Mouse (Mus musculus) heart, adult 11 months (tissue): ENCODE measurements around the gene Psmd12.

Experiments used
- DNase-seq: peaks from one replicate; pipeline ENCODE4 v3.0.0; 2022

Psmd12 gene

GRCm38 (mm10) chr11:107479053-107479861, at the start of gene Psmd12:
TSS of gene Psmd12 (plus strand) at chr11:107479484.
- DNase-seq, result peak; percentile 100

- no peak for DNase-seq
These were observed 47.9 kb upstream of the Psmd12 start for GRCm38 (mm10) chr11:107431197-107431965.

DNA sequence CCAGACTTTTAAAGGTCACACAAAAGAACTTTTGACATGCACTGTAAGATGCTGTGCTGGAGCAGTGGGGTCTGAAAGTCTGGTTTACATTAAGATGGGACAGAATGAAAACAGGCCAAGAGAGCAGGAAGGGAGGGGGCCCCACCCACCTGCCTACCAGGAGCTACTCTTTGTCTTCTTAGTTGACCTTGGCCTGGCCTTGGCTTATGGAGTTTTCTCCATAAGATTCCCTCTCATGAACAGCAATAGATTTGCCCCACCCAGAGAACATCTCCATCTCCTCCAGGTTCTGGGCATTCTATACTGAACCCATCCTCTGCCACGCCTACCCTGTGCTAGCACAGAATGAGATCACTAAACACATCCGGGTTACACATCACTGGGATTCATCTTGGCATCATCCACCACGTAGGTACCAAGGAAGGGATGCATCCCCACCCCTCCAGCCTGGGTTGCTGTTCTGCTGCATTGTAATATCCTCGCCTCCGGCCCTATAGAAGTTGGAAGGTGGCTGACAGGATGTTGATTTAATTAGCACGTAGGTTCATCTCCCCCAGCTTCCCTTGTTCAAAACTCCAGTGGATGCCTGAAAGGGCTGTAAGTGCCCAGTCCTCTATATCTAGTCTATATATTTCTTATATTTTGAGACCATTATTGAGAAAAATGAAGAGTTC, 43.4 kb upstream of the Psmd12 start:
- no peak for DNase-seq

GRCm38 (mm10) chr11:107437723-107438122, 41.6 kb upstream of the Psmd12 start:
- DNase-seq, result peak; percentile 91

DNA sequence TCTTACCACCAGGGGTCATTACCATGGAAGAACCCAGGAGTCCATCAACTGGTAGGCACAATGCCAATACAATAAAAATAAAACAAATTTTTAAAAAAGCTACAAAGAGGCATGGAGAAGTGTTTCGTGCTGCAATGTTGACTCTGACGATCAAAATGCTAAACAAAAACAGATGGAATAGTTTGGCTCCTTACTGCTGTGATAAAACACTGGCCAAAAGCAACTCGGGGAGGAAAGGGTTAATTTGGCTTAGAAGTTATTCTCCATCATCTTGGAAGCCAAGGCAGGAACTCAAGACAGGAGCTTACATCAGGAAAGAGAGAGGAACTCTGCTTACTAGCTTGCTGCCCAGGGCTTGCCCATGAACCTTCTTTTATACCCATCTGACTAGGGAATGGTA, 41.1 kb upstream of the Psmd12 start:
- no peak for DNase-seq

GRCm38 (mm10) chr11:107441050-107441449, 38.2 kb upstream of the Psmd12 start:
- peak; percentile 93 for DNase-seq

GRCm38 (mm10) chr11:107443121-107444095, 35.9 kb upstream of the Psmd12 start:
- no peak for DNase-seq

- peak; percentile 95 for DNase-seq
These were observed 33.6 kb upstream of the Psmd12 start for GRCm38 (mm10) chr11:107445683-107446082.

- no peak for DNase-seq
These were observed 32.6 kb upstream of the Psmd12 start for GRCm38 (mm10) chr11:107446650-107447049.

DNA sequence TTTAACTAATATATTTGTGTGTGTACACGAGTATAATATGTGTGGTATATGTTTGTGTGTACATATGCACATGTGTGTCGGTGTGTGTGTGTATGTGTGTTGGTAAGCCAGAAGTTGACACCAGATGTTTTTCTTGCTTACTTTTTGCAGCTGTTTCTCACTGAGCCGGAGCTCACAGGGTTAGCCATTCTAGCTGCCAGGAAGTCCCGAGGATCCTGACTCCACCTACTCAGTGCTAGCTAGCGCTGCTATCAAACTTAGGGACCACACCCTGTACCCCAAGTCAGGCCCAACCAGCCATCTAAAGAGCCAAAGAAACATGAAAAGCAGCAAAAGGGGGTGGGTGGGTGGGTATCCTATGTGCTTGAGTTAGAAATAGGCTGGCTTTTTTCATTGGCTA, 31.9 kb upstream of the Psmd12 start:
- peak; percentile 97 for DNase-seq

- DNase-seq, result no peak
These were observed 31.4 kb upstream of the Psmd12 start for GRCm38 (mm10) chr11:107447915-107448314.

DNA sequence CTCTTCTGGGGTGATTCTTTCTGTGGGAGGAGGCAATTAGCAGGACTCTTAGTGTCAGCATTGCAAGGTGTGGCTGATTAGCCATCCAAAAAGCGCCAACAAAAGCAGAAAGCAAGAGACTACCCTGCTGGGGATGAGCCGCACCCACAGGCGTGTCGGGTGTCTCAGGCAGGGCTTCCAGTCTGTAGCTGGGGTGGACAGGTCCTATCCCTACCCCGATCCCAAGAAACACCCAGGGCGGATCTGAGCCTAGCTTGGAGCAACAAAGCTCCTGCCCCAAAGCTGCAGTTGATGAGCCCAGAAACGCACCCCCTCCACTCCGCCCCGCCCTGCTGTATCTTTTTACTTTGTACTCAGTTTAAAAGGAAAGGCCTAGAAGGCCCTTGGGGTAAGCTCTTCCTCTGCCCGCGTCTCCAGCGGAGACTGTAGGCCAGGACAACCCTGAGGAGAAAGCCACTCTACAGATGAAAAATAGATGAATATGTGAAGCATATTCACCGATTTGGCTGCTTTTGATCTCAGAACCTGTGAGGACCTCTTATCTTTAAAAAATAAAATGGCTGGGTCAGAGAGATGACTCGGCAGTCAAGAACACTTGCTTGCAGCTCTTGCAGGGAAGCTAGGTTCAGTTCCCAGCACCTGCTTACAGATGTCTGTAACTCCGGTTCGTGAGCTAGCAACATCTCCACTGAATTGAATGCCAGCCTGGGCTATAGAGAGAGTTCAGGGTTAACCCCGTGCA, 29.9 kb upstream of the Psmd12 start:
- peak; percentile 97 for DNase-seq

DNA sequence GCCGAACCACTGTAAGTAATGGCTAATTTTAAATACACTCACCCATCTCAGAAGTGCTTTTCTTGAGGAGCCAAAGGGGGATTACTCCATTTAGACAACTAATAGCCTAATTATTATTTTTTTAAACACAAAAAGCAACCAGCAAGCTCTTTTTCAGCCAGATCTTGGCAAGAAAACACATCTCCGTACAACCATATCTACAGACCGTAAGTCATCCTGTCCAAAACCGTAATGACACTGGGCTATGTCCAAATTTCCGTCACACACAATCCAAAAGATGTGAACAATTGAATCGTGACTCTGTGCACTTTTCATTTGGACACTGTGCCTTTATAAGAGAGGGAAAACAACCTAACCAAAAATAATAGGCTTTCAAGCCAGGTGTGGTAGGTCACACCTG, 29.2 kb upstream of the Psmd12 start:
- peak; percentile 94 for DNase-seq

- DNase-seq, result peak; percentile 95
These were observed 28.2 kb upstream of the Psmd12 start for GRCm38 (mm10) chr11:107451106-107451505.

- no peak for DNase-seq
These were observed 27.2 kb upstream of the Psmd12 start for GRCm38 (mm10) chr11:107452053-107452452.

DNA sequence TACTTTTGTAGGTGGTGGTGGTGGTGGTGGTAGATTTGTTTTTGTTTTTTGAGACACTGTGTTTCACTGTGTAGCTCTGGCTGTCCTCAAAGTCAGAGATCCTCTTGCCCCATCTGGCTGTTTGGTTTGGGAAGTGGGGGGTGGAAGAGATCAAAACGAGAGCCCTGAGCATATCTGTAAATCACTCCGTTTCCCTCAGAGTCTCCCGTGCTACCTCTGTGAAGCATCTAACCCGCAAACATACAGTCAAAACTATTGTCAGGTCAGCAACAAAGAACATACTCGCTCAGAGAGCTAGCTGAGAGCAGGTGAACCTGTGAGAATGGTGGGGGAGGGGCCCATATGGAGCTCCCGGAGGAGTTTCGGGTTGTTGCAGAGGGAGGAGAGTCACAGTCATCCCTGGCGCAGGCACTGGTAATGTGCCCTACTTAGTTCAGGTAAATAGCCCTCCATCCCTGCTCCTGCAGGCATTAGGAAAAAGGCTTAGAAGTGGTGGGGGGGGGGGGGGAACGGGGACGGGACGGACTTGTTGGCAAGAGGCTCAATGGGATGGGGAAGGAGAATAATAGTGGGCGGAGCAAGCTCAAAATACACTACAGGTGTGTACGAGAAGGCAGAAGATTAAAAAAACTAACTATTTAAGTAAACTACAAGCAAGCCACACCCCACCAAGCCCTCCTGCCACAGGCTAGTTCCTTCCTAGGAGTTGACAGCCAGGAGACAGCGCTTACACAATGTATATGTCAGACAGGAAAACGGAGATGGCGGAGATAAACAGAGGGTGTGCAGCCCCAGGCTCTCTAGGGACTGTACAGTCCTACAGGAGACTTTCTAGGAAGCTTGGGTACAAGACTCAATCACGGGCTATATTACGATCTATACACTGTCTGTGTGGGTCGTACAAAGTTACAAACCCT, 24.5 kb upstream of the Psmd12 start:
- DNase-seq, result no peak

DNA sequence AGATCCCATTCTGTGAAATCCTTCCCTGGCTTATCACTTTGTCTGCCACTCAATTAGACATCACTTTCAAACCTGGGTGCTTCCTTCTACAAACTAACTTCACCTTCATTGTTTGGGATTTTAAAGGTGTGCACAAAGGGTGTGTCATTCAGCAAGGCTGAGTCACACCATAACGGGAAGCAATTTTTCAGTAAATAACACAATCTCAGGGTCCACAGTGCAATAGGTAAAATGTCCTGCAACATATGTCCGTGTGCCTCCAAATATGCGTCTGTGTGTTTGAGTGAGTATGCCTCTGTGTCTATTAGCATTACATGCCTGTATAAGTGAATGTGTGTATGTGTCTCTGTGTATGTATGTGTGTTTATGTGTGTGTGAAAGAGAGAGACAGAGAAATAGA, 22.0 kb upstream of the Psmd12 start:
- DNase-seq, result no peak

- no peak for DNase-seq
These were observed 21.0 kb upstream of the Psmd12 start for GRCm38 (mm10) chr11:107458286-107458685.

DNA sequence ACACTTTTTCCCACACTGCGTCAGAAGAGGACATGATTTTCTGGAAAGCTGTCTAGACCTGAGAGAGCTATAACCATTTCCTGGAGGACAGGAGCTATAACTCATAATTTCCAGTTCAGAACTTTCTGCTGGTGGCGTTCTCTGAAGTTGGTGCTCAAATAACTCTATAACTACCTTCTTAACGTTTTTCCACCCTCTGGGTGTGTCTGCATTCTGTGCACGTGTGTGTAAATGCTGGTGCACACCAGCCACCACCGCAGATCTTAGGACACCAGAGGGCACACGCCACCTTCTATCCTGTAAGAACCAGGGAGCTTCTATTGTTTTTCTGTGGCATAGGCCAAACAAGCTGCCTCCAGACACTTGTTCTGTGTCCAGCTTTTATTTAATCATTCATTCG, 20.3 kb upstream of the Psmd12 start:
- no peak for DNase-seq

GRCm38 (mm10) chr11:107459828-107460227, 19.5 kb upstream of the Psmd12 start:
- DNase-seq, result no peak
